8 mouse cellular contexts compared by ENCODE assay signal in genomic region chr11:109244635-109245360, GRCm38 (mm10). TPM values are rescaled to one million over a fixed set of nuclear protein-coding genes. Genes with fewer than 3 reads are reported as not detected.
DNase-seq lines count a peak whose midpoint lies in the region; ATAC-seq and TF ChIP-seq lines count a peak whose summit lies in the region.

No protein-coding gene starts in this region.

- DNase-seq in spleen, adult 12 weeks (ENCODE audit: low spot score): peak; percentile 5
- DNase-seq in spleen, postnatal 4 days (ENCODE audit: low spot score in 2 of 2): no peak
- peak; percentile 28 for DNase-seq in c-Kit-positive CD71-negative TER-119-negative erythroid progenitor cells, embryonic 14.5 days (ENCODE audit: low read depth)
- peak; percentile 45 for DNase-seq in forebrain, embryonic 10.5 days (ENCODE audit: extremely low spot score, low spot score)
- peak; percentile 91 for DNase-seq in hindbrain, postnatal 0 days (ENCODE audit: low spot score)
- peak; percentile 27 to 36 for DNase-seq in layer of hippocampus, postnatal 25 days (ENCODE audit: extremely low spot score in 1 of 2, low spot score in 1 of 2)
- peak; percentile 84 for DNase-seq in mesoderm, embryonic 11.5 days (ENCODE audit: low read depth, low spot score)
- peak; percentile 11 to 25 for DNase-seq in spleen, postnatal 10 days (ENCODE audit: low spot score in 2 of 2)

- peak overlapping the region; percentile 30 for H3K4me3 ChIP-seq in forebrain, embryonic 10.5 days
- H3K4me3 ChIP-seq in hindbrain, postnatal 0 days (ENCODE audit: low read length): no peak overlapping the region

- peak; percentile 89 for TF ChIP-seq CTCF in hindbrain, postnatal 0 days (IDR thresholded peaks at IDR 0.05; ENCODE audit: low read depth)

- peaks cover 3% of the 10 kb centered on the region; the same call in 1 of the 2 replicates for H3K4me1 ChIP-seq in forebrain, embryonic 10.5 days
- H3K4me1 ChIP-seq in hindbrain, postnatal 0 days (ENCODE audit: insufficient read depth, low read length): 0 out of 2 replicates have a peak, but pooled peaks cover 2% of the 10 kb centered on the region

- H3K27ac ChIP-seq in forebrain, embryonic 10.5 days: no peak overlapping the region
- no peak overlapping the region for H3K27ac ChIP-seq in hindbrain, postnatal 0 days

- peak overlapping the region; percentile 38 for H3K4me2 ChIP-seq in hindbrain, postnatal 0 days (ENCODE audit: low read depth, low read length)

- WGBS in forebrain, embryonic 10.5 days: 33% methylated on average over 23 of the region's 23 CpGs
- WGBS in hindbrain, postnatal 0 days: 28% methylated on average over 23 of the region's 23 CpGs

- H3K36me3 ChIP-seq in forebrain, embryonic 10.5 days (replicated peaks): no peaks in the 10 kb centered on the region
- H3K36me3 ChIP-seq in hindbrain, postnatal 0 days (ENCODE audit: insufficient read depth, low read length): no peaks in the 10 kb centered on the region

- 0 out of 2 replicates have a peak overlapping the region, but pooled peaks have one; percentile 13 for H3K9ac ChIP-seq in hindbrain, postnatal 0 days (replicated peaks; ENCODE audit: low read length)

- peaks cover 23% of the 10 kb centered on the region for H3K27me3 ChIP-seq in forebrain, embryonic 10.5 days (ENCODE audit: poor library complexity, severe bottlenecking)
- no peaks in the 10 kb centered on the region for H3K27me3 ChIP-seq in hindbrain, postnatal 0 days (ENCODE audit: insufficient read depth, low read length)

- ATAC-seq in hindbrain, postnatal 0 days: peak; percentile 73

- H3K9me3 ChIP-seq in forebrain, embryonic 10.5 days: no peaks in the 10 kb centered on the region
- H3K9me3 ChIP-seq in hindbrain, postnatal 0 days (ENCODE audit: low read length): no peaks in the 10 kb centered on the region

RNA-seq across cellular contexts. Expression of gene Rgs9, which starts 53.1 kb away (rescaled TPM):
- 1.3 and 2.0 TPM in 2 replicates for polyA plus RNA-seq in forebrain, embryonic 10.5 days (2016; fragmentation: Nextera tagmentation; extraction: Ambion mirVana)
- 28.5 and 30.3 TPM in 2 replicates for total RNA-seq in hindbrain, postnatal 0 days (2014; rRNA removed)
- polyA plus RNA-seq in hindbrain, postnatal 0 days (2015; fragmentation: Nextera tagmentation; extraction: Ambion mirVana): 13.4 and 14.3 TPM in 2 replicates
- total RNA-seq in layer of hippocampus, postnatal 25 days (2021): 10 to 100 TPM; 12.5 TPM

Comparison
In these comparisons a context has a peak if more than half of its experiments do, and no peak if none do; other contexts are left out.
1. DNase-seq: peak in spleen, adult 12 weeks (single experiment), c-Kit-positive CD71-negative TER-119-negative erythroid progenitor cells, embryonic 14.5 days (single experiment), forebrain, embryonic 10.5 days (single experiment), hindbrain, postnatal 0 days (single experiment), layer of hippocampus, postnatal 25 days (2 of 2), mesoderm, embryonic 11.5 days (single experiment) and spleen, postnatal 10 days (2 of 2); none in spleen, postnatal 4 days (0 of 2).